Mouse (Mus musculus) kidney, postnatal 4 days (tissue): ENCODE measurements around the gene Lsm7.

Experiments used
- DNase-seq, 2 experiments: peaks; one replicate each; pipeline ENCODE4 v3.0.0; 2021; ENCODE audit warnings: mixed read lengths in 2 of 2

The Lsm7 gene

GRCm38 (mm10) chr10:80874035-80874434, 19.0 kb upstream of the Lsm7 start:
- no peak for DNase-seq

GRCm38 (mm10) chr10:80871581-80871980, 16.6 kb upstream of the Lsm7 start, which contains the start of gene Tmprss9:
Gene Tmprss9, plus strand, starts transcription at chr10:80871848.
- DNase-seq, result peak; percentile 30 to 50

- peak; percentile 36 to 54 for DNase-seq
Observed at GRCm38 (mm10) chr10:80870993-80871392, 16.0 kb upstream of the Lsm7 start.

GRCm38 (mm10) chr10:80864446-80864845, 9.4 kb upstream of the Lsm7 start:
- DNase-seq, result no peak

GRCm38 (mm10) chr10:80862305-80862704, 7.3 kb upstream of the Lsm7 start:
- no peak for DNase-seq

- no peak for DNase-seq
Observed at GRCm38 (mm10) chr10:80858350-80858935, 3.4 kb upstream of the Lsm7 start.

GRCm38 (mm10) chr10:80857848-80858247, 2.8 kb upstream of the Lsm7 start:
- no peak for DNase-seq

GRCm38 (mm10) chr10:80857386-80857785, 2.4 kb upstream of the Lsm7 start:
- no peak for DNase-seq

GRCm38 (mm10) chr10:80856908-80857307, 1.9 kb upstream of the Lsm7 start:
- no peak for DNase-seq

- DNase-seq, result peak in 1 of 2 experiments; percentile 43
Observed at GRCm38 (mm10) chr10:80856267-80856666, 1.3 kb upstream of the Lsm7 start.

- DNase-seq, result peak; percentile 17 to 23
Observed at GRCm38 (mm10) chr10:80855749-80856073, 702 bp upstream of the Lsm7 start.

GRCm38 (mm10) chr10:80848571-80848970, 6.4 kb downstream of the Lsm7 start:
- peak; percentile 74 to 81 for DNase-seq

GRCm38 (mm10) chr10:80845732-80846131, 9.3 kb downstream of the Lsm7 start:
- DNase-seq, result no peak

GRCm38 (mm10) chr10:80845055-80845693, 9.8 kb downstream of the Lsm7 start:
- no peak for DNase-seq

- DNase-seq, result peak; percentile 46 to 61
Observed at GRCm38 (mm10) chr10:80843931-80844547, 11.0 kb downstream of the Lsm7 start, which contains the start of gene Lingo3. Gene Lingo3, minus strand, starts transcription at chr10:80844039.

- DNase-seq, result no peak
Observed at GRCm38 (mm10) chr10:80843087-80843930, 11.7 kb downstream of the Lsm7 start.

- no peak for DNase-seq
Observed at GRCm38 (mm10) chr10:80842334-80842733, 12.7 kb downstream of the Lsm7 start.

- DNase-seq, result no peak
Observed at GRCm38 (mm10) chr10:80841685-80842084, 13.3 kb downstream of the Lsm7 start.

GRCm38 (mm10) chr10:80839848-80840247, 15.2 kb downstream of the Lsm7 start:
- DNase-seq, result no peak

GRCm38 (mm10) chr10:80838346-80838912, 16.6 kb downstream of the Lsm7 start:
- DNase-seq, result no peak

GRCm38 (mm10) chr10:80837827-80838226, 17.2 kb downstream of the Lsm7 start:
- DNase-seq, result no peak

GRCm38 (mm10) chr10:80836949-80837379, 18.0 kb downstream of the Lsm7 start:
- DNase-seq, result no peak

- DNase-seq, result no peak
Observed at GRCm38 (mm10) chr10:80835617-80836016, 19.4 kb downstream of the Lsm7 start.
